Mouse (Mus musculus) G1E (cell line): ENCODE results near the gene Gpatch2. TPM values are rescaled to one million over a fixed set of nuclear protein-coding genes. Genes with fewer than 3 reads are reported as not detected.

Experiments
- ATAC-seq: 2 replicates; pipeline ENCODE4 v1.8.0; 2016; ENCODE audit warnings: mild to moderate bottlenecking; ENCODE audit not compliant: insufficient number of reproducible peaks, poor library complexity, low FRiP score, severe bottlenecking; ENCODE audit errors: extremely low read depth
- DNase-seq: peaks from one replicate; pipeline ENCODE4 v3.0.0; 2012; ENCODE audit warnings: low spot score
- H3K27me3 ChIP-seq: 2 replicates; pipeline ENCODE4 v1.6.1; 2012; ENCODE audit warnings: mild to moderate bottlenecking, low read length, inconsistent platforms; ENCODE audit not compliant: insufficient read depth
- H3K36me3 ChIP-seq: replicated peaks from 2 replicates; pipeline ENCODE3; 2012; ENCODE audit warnings: mild to moderate bottlenecking, inconsistent platforms
- H3K4me1 ChIP-seq: 2 replicates; pipeline ENCODE4 v1.6.1; 2012; ENCODE audit warnings: low read depth, low read length, inconsistent platforms, mixed read lengths; ENCODE audit not compliant: insufficient read depth
- H3K4me3 ChIP-seq: 2 replicates; pipeline ENCODE4 v1.5.1; 2012; ENCODE audit warnings: low read depth, mild to moderate bottlenecking, inconsistent platforms, low read length, moderate library complexity, mixed read lengths
- H3K9me3 ChIP-seq: replicated peaks from 2 replicates; pipeline ENCODE4 v1.6.1; 2012; ENCODE audit warnings: inconsistent platforms
- CTCF ChIP-seq: IDR thresholded peaks from 2 replicates; pipeline ENCODE4 v1.5.1; 2012; ENCODE audit warnings: low read depth, low read length, inconsistent platforms, mixed read lengths
- GATA1 ChIP-seq: IDR thresholded peaks from 2 replicates; pipeline ENCODE4 v1.6.1; 2012; ENCODE audit warnings: borderline replicate concordance, low read length, inconsistent platforms, mixed read lengths
- GATA2 ChIP-seq: IDR thresholded peaks from 2 replicates; pipeline ENCODE4 v1.6.1; 2012; ENCODE audit warnings: low read depth, low read length, inconsistent platforms, borderline replicate concordance
- POLR2AphosphoS5 ChIP-seq: IDR thresholded peaks from 2 replicates; pipeline ENCODE4 v1.6.1; 2012; ENCODE audit warnings: low read depth, low read length, inconsistent platforms; ENCODE audit not compliant: insufficient replicate concordance
- TAL1 ChIP-seq: conservative IDR thresholded peaks from 2 replicates; pipeline ENCODE4 v1.6.1; 2012; ENCODE audit warnings: low read depth, low read length, inconsistent platforms, mixed read lengths
- polyA plus RNA-seq: library from polyadenylated mRNA; stranded (reverse); fragments of >175 nt; gene quantifications from 2 replicates; pipeline ENCODE4 v1.2.3, GENCODE M21; 2012
- total RNA-seq, 2 experiments: library from RNA; stranded (forward) in 1 of 2; stranded (reverse) in 1 of 2; fragments of 200-1000 nt in 1 of 2; fragments of >200 nt in 1 of 2; fragmentation: Nextera tagmentation in 1 of 2; gene quantifications; 2 replicates each; pipeline ENCODE4 v1.2.3; 2014 to 2017

Gene Gpatch2
- total and polyA plus RNA-seq, 3 experiments = 12.5 to 28.5 (median 26.6) TPM

GRCm38 (mm10) chr1:187347606-187348005 is 132.3 kb downstream of the Gpatch2 start:
- Histone ChIP-seq H3K4me3 (no peak overlapping the region), H3K4me1 (no peaks in the 10 kb centered on the region), H3K36me3 (peaks cover 63% of the 10 kb centered on the region), H3K27me3 (no peaks in the 10 kb centered on the region), H3K9me3 (no peaks in the 10 kb centered on the region)
- TF ChIP-seq GATA1 (no peak), GATA2 (no peak), POLR2AphosphoS5 (no peak), TAL1 (no peak), CTCF (no peak)
- no peak for DNase-seq
- ATAC-seq = no peak

- peaks cover 59% of the 10 kb centered on the region for H3K36me3 ChIP-seq
- no peak for DNase-seq
- TF ChIP-seq GATA2 = no peak
- TF ChIP-seq TAL1 = no peak
- no peak overlapping the region for H3K4me3 ChIP-seq
- H3K27me3 ChIP-seq = no peaks in the 10 kb centered on the region
- H3K4me1 ChIP-seq = no peaks in the 10 kb centered on the region
- no peaks in the 10 kb centered on the region for H3K9me3 ChIP-seq
- ATAC-seq = no peak
Measured at GRCm38 (mm10) chr1:187348053-187348820, 132.9 kb downstream of the Gpatch2 start.

DNA sequence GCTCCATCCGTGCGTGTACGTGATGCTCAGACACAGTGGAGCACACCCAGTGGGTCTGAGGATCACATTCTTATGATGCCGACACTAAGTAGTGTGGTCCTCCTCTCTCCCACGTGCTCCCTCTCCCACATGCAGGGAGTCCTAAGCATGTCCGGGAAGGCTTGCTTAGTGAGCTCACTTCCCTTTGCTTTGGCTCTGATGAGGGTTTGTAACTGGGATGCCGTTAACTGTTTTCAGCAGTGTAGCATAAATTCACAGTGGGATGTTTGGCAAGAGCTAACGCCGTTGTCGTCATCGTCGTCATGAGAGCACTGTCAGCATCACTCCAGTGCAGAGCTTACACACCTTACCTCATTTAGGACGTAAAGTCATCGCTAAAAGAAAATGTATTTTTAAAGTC is 133.6 kb downstream of the Gpatch2 start:
- peaks cover 55% of the 10 kb centered on the region for H3K36me3 ChIP-seq
- no peaks in the 10 kb centered on the region for H3K9me3 ChIP-seq
- TF ChIP-seq GATA2 (no peak), POLR2AphosphoS5 (no peak), CTCF (no peak), GATA1 (no peak), TAL1 (no peak)
- no peaks in the 10 kb centered on the region for H3K27me3 ChIP-seq
- no peak for ATAC-seq
- H3K4me3 ChIP-seq = no peak overlapping the region
- H3K4me1 ChIP-seq = no peaks in the 10 kb centered on the region
- no peak for DNase-seq

GRCm38 (mm10) chr1:187356169-187356568 is 140.9 kb downstream of the Gpatch2 start:
- Histone ChIP-seq H3K9me3 (no peaks in the 10 kb centered on the region), H3K4me1 (no peaks in the 10 kb centered on the region), H3K27me3 (no peaks in the 10 kb centered on the region), H3K36me3 (peaks cover 4% of the 10 kb centered on the region), H3K4me3 (no peak overlapping the region)
- TF ChIP-seq POLR2AphosphoS5 (no peak), CTCF (no peak), GATA2 (no peak), GATA1 (no peak)
- ATAC-seq = no peak
- no peak for DNase-seq

DNA sequence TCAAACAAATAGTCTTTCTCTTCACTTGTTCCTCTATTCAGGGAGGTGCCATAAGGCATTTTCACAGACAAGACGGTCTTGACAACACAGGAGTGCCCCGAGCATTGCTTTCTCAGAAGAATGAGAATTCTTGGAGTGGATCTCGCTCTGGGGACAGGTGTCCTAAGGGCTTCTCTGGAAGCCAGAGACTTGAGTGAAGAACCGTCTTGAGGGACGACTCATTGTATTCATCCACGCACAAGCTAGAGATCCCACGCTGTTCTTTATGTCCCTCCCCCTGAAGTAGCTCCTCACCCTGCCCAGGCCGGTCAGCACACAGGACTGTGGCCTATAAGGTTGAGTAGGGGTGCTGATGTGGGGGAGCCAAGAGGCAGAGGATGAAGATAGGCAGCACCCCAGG is 141.6 kb downstream of the Gpatch2 start:
- Histone ChIP-seq H3K36me3 (peaks cover 4% of the 10 kb centered on the region), H3K9me3 (no peaks in the 10 kb centered on the region), H3K4me3 (no peak overlapping the region), H3K4me1 (no peaks in the 10 kb centered on the region), H3K27me3 (no peaks in the 10 kb centered on the region)
- DNase-seq (no peak), ATAC-seq (no peak)
- TF ChIP-seq GATA2 (no peak), POLR2AphosphoS5 (no peak), TAL1 (no peak), CTCF (no peak)

DNA sequence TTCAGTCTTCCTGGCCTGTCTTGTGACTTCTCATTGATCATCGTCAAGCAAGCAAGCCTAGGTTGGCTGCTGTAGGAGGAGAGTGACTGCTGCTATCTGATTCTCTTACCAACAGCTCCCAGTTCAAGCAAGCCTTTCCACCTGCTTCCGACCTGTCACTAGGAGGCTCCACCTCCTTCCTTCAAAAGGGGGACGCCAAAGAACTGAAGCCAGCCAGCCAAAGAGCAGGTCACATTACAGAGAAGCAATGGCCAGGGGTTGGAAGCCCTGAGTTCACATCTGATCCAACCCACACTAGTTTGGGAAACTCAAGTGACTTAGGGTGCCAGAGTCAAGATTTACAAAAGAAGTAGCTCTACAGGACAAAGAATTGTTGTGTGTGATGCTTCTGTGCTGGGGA is 144.9 kb downstream of the Gpatch2 start:
- no peaks in the 10 kb centered on the region for H3K27me3 ChIP-seq
- ATAC-seq = no peak
- no peaks in the 10 kb centered on the region for H3K4me1 ChIP-seq
- no peak for TF ChIP-seq CTCF
- TF ChIP-seq TAL1 = no peak
- no peak for TF ChIP-seq GATA2
- no peak for TF ChIP-seq GATA1
- no peak for TF ChIP-seq POLR2AphosphoS5
- H3K36me3 ChIP-seq = no peaks in the 10 kb centered on the region
- H3K4me3 ChIP-seq = no peak overlapping the region
- H3K9me3 ChIP-seq = no peaks in the 10 kb centered on the region; the same call in 1 of the 2 replicates
- DNase-seq = no peak
